8 mouse cellular contexts compared by ENCODE assay signal in the genomic region with DNA sequence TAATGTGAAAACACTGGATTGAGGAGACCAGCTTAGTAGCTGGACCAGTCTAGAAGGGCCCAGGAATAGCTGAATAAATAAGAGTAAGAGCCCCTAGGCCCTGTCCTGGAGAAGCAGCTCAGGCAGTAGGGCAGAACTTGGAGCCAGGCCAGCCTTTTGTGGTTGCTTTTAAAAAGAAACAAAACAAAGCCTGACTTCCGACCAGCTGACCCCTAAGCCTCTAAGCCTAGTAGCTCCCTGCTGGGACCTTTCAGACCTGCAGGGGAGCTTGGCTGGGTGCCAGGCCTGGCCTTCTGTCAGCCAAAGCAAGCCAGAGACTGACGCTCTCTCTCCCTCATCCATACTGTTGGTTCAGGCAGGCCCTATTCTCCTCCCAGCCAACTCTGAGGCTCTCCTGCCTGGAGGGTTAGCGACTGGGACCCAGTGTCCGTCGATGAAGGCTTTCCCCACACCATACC.
A peak's percentile ranks its signal among the peaks of the same experiment; 100 is the strongest.
DNase-seq lines count a peak whose midpoint lies in the region; ATAC-seq and TF ChIP-seq lines count a peak whose summit lies in the region.

No protein-coding gene starts in this region.

- 8% methylated on average over 5 of the region's 5 CpGs for WGBS in forebrain, postnatal 0 days
- 10% methylated on average over 5 of the region's 5 CpGs for WGBS in lung, adult 2 months
- 7% methylated on average over 5 of the region's 5 CpGs for WGBS in neural tube, embryonic 14.5 days

- TF ChIP-seq POLR2A in ES-Bruce4 (IDR thresholded peaks at IDR 0.05; ENCODE audit: insufficient read depth, low read length), result no peak
- TF ChIP-seq POLR2A in lung, adult 2 months (IDR thresholded peaks at IDR 0.05; ENCODE audit: borderline replicate concordance, extremely low read depth, low read depth, low read length), result no peak

- no peak overlapping the region for H3K9ac ChIP-seq in ES-Bruce4 (ENCODE audit: low read depth, poor library complexity, severe bottlenecking)
- no peak overlapping the region for H3K9ac ChIP-seq in forebrain, postnatal 0 days
- H3K9ac ChIP-seq in neural tube, embryonic 14.5 days (replicated peaks; ENCODE audit: low read depth, low read length), result no peak overlapping the region

- H3K9me3 ChIP-seq in ES-Bruce4 (replicated peaks; ENCODE audit: control insufficient read depth, insufficient read depth, low read length, poor library complexity, severe bottlenecking), result no peaks in the 10 kb centered on the region
- H3K9me3 ChIP-seq in forebrain, postnatal 0 days (ENCODE audit: low read length), result no peaks in the 10 kb centered on the region
- no peaks in the 10 kb centered on the region for H3K9me3 ChIP-seq in neural tube, embryonic 14.5 days (ENCODE audit: control insufficient read depth, low read length)

- peak; percentile 87 for TF ChIP-seq EP300 in ES-Bruce4 (IDR thresholded peaks at IDR 0.05; ENCODE audit: insufficient read depth, low read depth, low read length)

- H3K27me3 ChIP-seq in ES-Bruce4 (ENCODE audit: control insufficient read depth, insufficient read depth, low read length, poor library complexity, severe bottlenecking), result no peaks in the 10 kb centered on the region
- no peaks in the 10 kb centered on the region for H3K27me3 ChIP-seq in forebrain, postnatal 0 days (ENCODE audit: insufficient read depth, low read length)
- no peaks in the 10 kb centered on the region for H3K27me3 ChIP-seq in neural tube, embryonic 14.5 days (ENCODE audit: control insufficient read depth, insufficient read depth, low read length)

- peak; percentile 51 for ATAC-seq in forebrain, postnatal 0 days
- ATAC-seq in neural tube, embryonic 14.5 days (ENCODE audit: low read depth), result peak; percentile 80

- H3K4me2 ChIP-seq in forebrain, postnatal 0 days (ENCODE audit: low read depth), result no peak overlapping the region
- no peak overlapping the region for H3K4me2 ChIP-seq in neural tube, embryonic 14.5 days (ENCODE audit: low read depth, low read length)

- peaks cover 16% of the 10 kb centered on the region for H3K36me3 ChIP-seq in ES-Bruce4 (ENCODE audit: control insufficient read depth, insufficient read depth, low read length, poor library complexity, severe bottlenecking)
- H3K36me3 ChIP-seq in forebrain, postnatal 0 days (ENCODE audit: insufficient read depth), result no peaks in the 10 kb centered on the region
- no peaks in the 10 kb centered on the region for H3K36me3 ChIP-seq in neural tube, embryonic 14.5 days (ENCODE audit: control insufficient read depth, insufficient read depth, low read length)

- peaks cover 2% of the 10 kb centered on the region for H3K4me1 ChIP-seq in ES-Bruce4 (ENCODE audit: control insufficient read depth, insufficient read depth, low read length)
- H3K4me1 ChIP-seq in forebrain, postnatal 0 days (ENCODE audit: insufficient read depth), result no peaks in the 10 kb centered on the region
- peaks cover 11% of the 10 kb centered on the region for H3K4me1 ChIP-seq in lung, adult 2 months (ENCODE audit: control insufficient read depth, insufficient read depth, low read length)
- H3K4me1 ChIP-seq in neural tube, embryonic 14.5 days (ENCODE audit: control insufficient read depth, insufficient read depth, low read length), result peaks cover 7% of the 10 kb centered on the region; the same call in 1 of the 2 replicates

- TF ChIP-seq CTCF in ES-Bruce4 (IDR thresholded peaks at IDR 0.05; ENCODE audit: low read depth, low read length), result no peak
- TF ChIP-seq CTCF in forebrain, postnatal 0 days (IDR thresholded peaks at IDR 0.05; ENCODE audit: low read depth), result peak; percentile 10; the same call in 1 of the 2 replicates
- peak; percentile 60 for TF ChIP-seq CTCF in layer of hippocampus, adult 2 months (conservative IDR thresholded peaks at IDR 0.05)
- TF ChIP-seq CTCF in lung, adult 2 months (IDR thresholded peaks at IDR 0.05; ENCODE audit: insufficient read depth, low read length), result peak; percentile 24; the same call in 1 of the 2 replicates

- H3K4me3 ChIP-seq in ES-Bruce4 (ENCODE audit: low read depth, low read length), result no peak overlapping the region
- H3K4me3 ChIP-seq in forebrain, postnatal 0 days (ENCODE audit: low read depth, low read length), result no peak overlapping the region
- no peak overlapping the region for H3K4me3 ChIP-seq in layer of hippocampus, adult 2 months
- no peak overlapping the region for H3K4me3 ChIP-seq in lung, adult 2 months (replicated peaks; ENCODE audit: extremely low read depth, low read depth, low read length)
- H3K4me3 ChIP-seq in neural tube, embryonic 14.5 days (ENCODE audit: low read depth, low read length), result no peak overlapping the region

- DNase-seq in cerebellum, adult 11 months, result peak; percentile 63
- DNase-seq in forebrain, postnatal 0 days, result peak; percentile 55
- DNase-seq in heart, postnatal 25 days (ENCODE audit: low spot score), result peak; percentile 75
- DNase-seq in layer of hippocampus, adult 2 months (ENCODE audit: low spot score in 2 of 2), result peak; percentile 35 to 43
- DNase-seq in lung, adult 2 months, result peak; percentile 74
- DNase-seq in testis, postnatal 10 days (ENCODE audit: low spot score), result peak; percentile 87

- intact Hi-C loops in heart, postnatal 25 days (cut with DNase I), result no loop called here

- peak overlapping the region; percentile 52 for H3K27ac ChIP-seq in ES-Bruce4 (ENCODE audit: insufficient read depth, low read length)
- H3K27ac ChIP-seq in forebrain, postnatal 0 days (ENCODE audit: low read depth, low read length), result no peak overlapping the region
- no peak overlapping the region for H3K27ac ChIP-seq in layer of hippocampus, adult 2 months
- no peak overlapping the region for H3K27ac ChIP-seq in neural tube, embryonic 14.5 days (ENCODE audit: low read depth, low read length)
